Mouse (Mus musculus) liver, embryonic 14.5 days (tissue): ENCODE data around the gene Zranb1. TPM values are rescaled to one million over a fixed set of nuclear protein-coding genes. Genes with fewer than 3 reads are reported as not detected.

Source experiments
- ATAC-seq: fragments of 200-750 bp; cut with Nextera tagmentation; 2 replicates; pipeline ENCODE4 v1.8.0; 2017; ENCODE audit warnings: moderate number of reproducible peaks, mild to moderate bottlenecking, moderate library complexity; ENCODE audit not compliant: insufficient read depth
- DNase-seq, 3 experiments: peaks; one replicate each; pipeline ENCODE4 v3.0.0-alpha.2; 2012 to 2013; ENCODE audit warnings: low read depth in 3 of 3, low spot score in 3 of 3
- H3K27ac ChIP-seq: fragments of 300-500 bp; sonication (generic); 2 replicates; pipeline ENCODE4 v1.5.1; 2014; ENCODE audit warnings: moderate library complexity, mild to moderate bottlenecking, control low read depth, inconsistent platforms
- H3K27me3 ChIP-seq: fragments of 300-500 bp; sonication (generic); 2 replicates; pipeline ENCODE4 v1.6.1; 2014; ENCODE audit warnings: mild to moderate bottlenecking, low read length, moderate library complexity; ENCODE audit not compliant: control insufficient read depth, insufficient read depth
- H3K36me3 ChIP-seq: fragments of 300-500 bp; sonication (generic); replicated peaks from 2 replicates; pipeline ENCODE4 v1.6.1; 2014; ENCODE audit warnings: low read depth; ENCODE audit not compliant: control insufficient read depth, insufficient read depth
- H3K4me1 ChIP-seq, 2 experiments: fragments of 200-500 bp in 1 of 2; fragments of 300-500 bp in 1 of 2; sonication (generic) in 1 of 2; replicated peaks; 2 replicates each; pipeline ENCODE4 v1.6.1; 2012 to 2014; ENCODE audit warnings: antibody characterized with exemption in 1 of 2, inconsistent platforms in 1 of 2, low read length in 1 of 2; ENCODE audit not compliant: control insufficient read depth in 2 of 2, insufficient read depth in 2 of 2
- H3K4me2 ChIP-seq: fragments of 300-500 bp; sonication (generic); 2 replicates; pipeline ENCODE4 v1.6.1; 2014; ENCODE audit warnings: low read depth, mild to moderate bottlenecking, control low read depth, moderate library complexity
- H3K4me3 ChIP-seq, 2 experiments: fragments of 200-500 bp in 1 of 2; fragments of 300-500 bp in 1 of 2; sonication (generic) in 1 of 2; 2 replicates each; pipeline ENCODE4 v1.5.1; 2012 to 2014; ENCODE audit warnings: low read depth in 2 of 2, low read length in 2 of 2, mild to moderate bottlenecking in 2 of 2, control low read depth in 1 of 2, inconsistent platforms in 1 of 2, moderate library complexity in 1 of 2; ENCODE audit not compliant: insufficient read depth in 1 of 2
- H3K9ac ChIP-seq: fragments of 300-500 bp; sonication (generic); replicated peaks from 2 replicates; pipeline ENCODE4 v1.6.1; 2014; ENCODE audit warnings: mild to moderate bottlenecking, control low read depth, moderate library complexity
- H3K9me3 ChIP-seq: fragments of 300-500 bp; sonication (generic); 2 replicates; pipeline ENCODE4 v1.6.1; 2016; ENCODE audit warnings: low read length, mixed read lengths; ENCODE audit not compliant: control insufficient read depth
- CTCF ChIP-seq: IDR thresholded peaks from 2 replicates; pipeline ENCODE4 v1.5.1; 2016; ENCODE audit warnings: antibody characterized with exemption, low read depth, control low read depth
- EP300 ChIP-seq: IDR thresholded peaks from 2 replicates; pipeline ENCODE4 v1.6.1; 2016; ENCODE audit warnings: antibody characterized with exemption, low read depth
- WGBS: fragments of 180-500 bp; shearing (Covaris S2); extraction: QIAGEN DNeasy Blood & Tissue Kit; methylation state at CpG from one replicate; pipeline ENCODE4 v1.1.7; 2014; ENCODE audit not compliant: insufficient replicate concordance; 5-methylcytosine and 5-hydroxymethylcytosine counted together
- polyA plus RNA-seq, 2 experiments: library from polyadenylated mRNA; depleted of rRNA in 1 of 2; stranded (reverse) in 1 of 2; unstranded in 1 of 2; fragments of >200 nt; fragmentation: Nextera tagmentation in 1 of 2; extraction: Ambion mirVana in 1 of 2; gene quantifications; 2 replicates each; pipeline versions ENCODE4 v1.2.1 to v1.2.3; 2012 to 2014

Zranb1 gene
- polyA plus RNA-seq, 2 experiments, result 6.0 to 7.6 TPM

DNA sequence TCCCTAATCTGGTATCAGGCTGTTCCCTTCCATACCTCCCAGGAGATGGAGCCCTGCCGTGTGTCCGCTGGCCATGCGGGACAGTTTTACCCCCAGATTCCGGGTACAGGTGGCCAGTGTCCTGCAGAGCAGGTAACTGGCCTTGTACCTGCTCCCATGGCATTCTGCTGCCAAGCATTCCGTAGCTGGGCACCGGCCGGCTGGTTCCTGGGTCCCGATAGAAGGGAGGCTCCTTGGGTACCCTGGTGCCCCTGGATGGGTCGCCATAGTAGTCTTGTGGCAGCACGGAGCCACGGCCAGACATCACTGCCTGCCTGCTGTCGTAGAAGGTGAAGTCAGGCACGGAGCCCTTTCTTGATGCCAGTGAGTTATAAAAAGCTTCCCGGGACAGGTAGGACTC lies 83.7 kb downstream of the Zranb1 start:
- TF ChIP-seq CTCF (no peak), EP300 (no peak)
- Histone ChIP-seq H3K4me2 (no peak overlapping the region), H3K9me3 (no peaks in the 10 kb centered on the region), H3K4me3 (no peak overlapping the region), H3K9ac (no peak overlapping the region), H3K4me1 (peaks cover 0 to 3% of the 10 kb centered on the region in 2 experiments; a peak in 1 of 4 replicates), H3K36me3 (no peaks in the 10 kb centered on the region), H3K27me3 (no peaks in the 10 kb centered on the region), H3K27ac (no peak overlapping the region)
- 84% methylated on average over 14 of the region's 14 CpGs for WGBS
- ATAC-seq (no peak), DNase-seq (no peak)

DNA sequence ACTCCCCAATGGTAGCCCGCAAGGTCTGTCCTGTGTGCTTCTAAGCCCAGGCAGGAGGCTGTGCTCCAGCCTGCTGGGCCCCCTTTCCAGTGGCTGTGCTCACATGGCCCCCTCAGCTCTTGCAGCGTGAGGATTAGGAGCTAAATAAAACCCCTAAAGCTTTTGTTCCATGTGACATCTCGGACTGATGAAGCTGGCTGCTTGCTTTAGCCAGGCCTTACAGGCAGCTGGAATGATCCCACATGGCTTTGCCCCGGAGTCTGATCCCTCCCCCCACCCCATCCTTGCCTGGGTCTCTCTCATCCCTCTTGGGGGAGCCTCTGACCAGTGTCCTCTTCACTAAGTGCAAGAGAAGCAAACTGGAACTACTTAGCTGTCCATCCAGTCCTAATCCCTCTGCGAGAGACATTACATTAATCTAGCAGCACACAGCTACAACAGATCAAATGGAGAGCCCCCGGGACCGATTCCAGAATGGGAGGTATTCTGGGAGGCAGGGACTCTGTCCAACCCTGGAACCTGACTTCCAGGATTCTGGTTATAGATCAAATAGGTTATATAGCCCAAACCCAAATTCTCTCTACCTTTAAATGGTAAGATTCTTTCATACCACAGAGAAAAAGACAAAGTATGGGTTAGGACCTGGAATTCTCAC lies 84.6 kb downstream of the Zranb1 start:
- H3K4me3 ChIP-seq, result no peak overlapping the region
- no peak for TF ChIP-seq EP300
- TF ChIP-seq CTCF, result no peak
- no peak overlapping the region for H3K9ac ChIP-seq
- no peaks in the 10 kb centered on the region for H3K9me3 ChIP-seq
- DNase-seq, result no peak
- H3K4me1 ChIP-seq, result peaks cover 0 to 3% of the 10 kb centered on the region in 2 experiments; a peak in 1 of 4 replicates
- no peak for ATAC-seq
- H3K4me2 ChIP-seq, result no peak overlapping the region
- H3K36me3 ChIP-seq, result no peaks in the 10 kb centered on the region
- 72% methylated on average over 7 of the region's 7 CpGs for WGBS
- H3K27ac ChIP-seq, result no peak overlapping the region
- H3K27me3 ChIP-seq, result no peaks in the 10 kb centered on the region

DNA sequence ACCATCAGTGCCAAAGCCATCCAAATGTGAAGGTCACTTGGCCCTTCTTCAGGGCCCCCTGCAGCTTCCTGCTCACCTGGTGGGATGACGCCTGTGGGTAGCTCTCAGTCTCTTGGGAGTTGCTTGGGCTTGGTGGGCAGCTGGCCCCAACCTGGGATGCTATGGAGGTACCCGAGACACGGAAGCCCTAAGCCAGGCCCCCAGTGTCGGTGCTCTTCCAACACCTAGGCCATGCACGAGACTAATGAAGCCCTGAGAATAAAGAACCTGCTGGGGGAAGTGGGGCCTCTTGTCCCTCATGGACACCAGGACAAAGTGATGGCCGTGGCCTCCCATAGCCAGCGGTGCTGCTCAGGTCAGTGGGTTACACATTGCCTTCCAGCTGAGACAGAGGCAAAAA lies 88.0 kb downstream of the Zranb1 start:
- H3K4me3 ChIP-seq, result no peak overlapping the region
- no peak for TF ChIP-seq EP300
- no peak for TF ChIP-seq CTCF
- H3K27ac ChIP-seq, result no peak overlapping the region
- no peaks in the 10 kb centered on the region for H3K27me3 ChIP-seq
- no peak overlapping the region for H3K9ac ChIP-seq
- DNase-seq (no peak), ATAC-seq (no peak)
- no peak overlapping the region for H3K4me2 ChIP-seq
- H3K9me3 ChIP-seq, result no peaks in the 10 kb centered on the region
- no peaks in the 10 kb centered on the region for H3K36me3 ChIP-seq
- 68% methylated on average over 7 of the region's 7 CpGs for WGBS
- H3K4me1 ChIP-seq, result no peaks in the 10 kb centered on the region

DNA sequence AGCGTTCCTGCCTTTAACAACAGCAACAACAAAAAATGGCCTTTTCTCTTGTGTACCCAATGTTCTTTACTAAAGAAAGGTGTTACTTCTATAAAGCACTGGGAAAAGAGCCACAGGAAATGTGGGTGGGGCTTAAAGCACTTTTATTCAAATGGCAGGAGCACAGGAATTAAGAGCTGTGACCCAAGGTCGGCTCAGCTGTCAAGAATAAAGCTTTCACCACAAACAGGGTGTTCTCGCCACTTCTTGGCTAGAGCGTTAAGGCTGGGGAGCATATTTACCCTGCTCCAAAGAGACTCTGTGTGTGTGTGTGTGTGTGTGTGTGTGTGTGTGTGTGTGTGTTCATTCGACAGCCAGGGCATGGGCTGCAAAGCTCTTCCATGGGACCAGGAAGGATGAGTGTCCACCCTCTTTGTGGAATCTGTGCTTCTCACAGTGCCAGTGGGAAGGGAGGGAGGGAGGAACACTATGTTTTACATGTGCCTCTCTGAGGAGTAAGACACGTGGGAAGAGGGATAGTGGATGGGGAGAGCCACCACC lies 88.6 kb downstream of the Zranb1 start:
- Histone ChIP-seq H3K27ac (no peak overlapping the region), H3K27me3 (no peaks in the 10 kb centered on the region), H3K9ac (no peak overlapping the region), H3K4me1 (no peaks in the 10 kb centered on the region), H3K4me3 (no peak overlapping the region), H3K36me3 (no peaks in the 10 kb centered on the region), H3K9me3 (no peaks in the 10 kb centered on the region), H3K4me2 (no peak overlapping the region)
- 56% methylated on average over 6 of the region's 6 CpGs for WGBS
- TF ChIP-seq CTCF, result no peak
- DNase-seq (no peak), ATAC-seq (no peak)

DNA sequence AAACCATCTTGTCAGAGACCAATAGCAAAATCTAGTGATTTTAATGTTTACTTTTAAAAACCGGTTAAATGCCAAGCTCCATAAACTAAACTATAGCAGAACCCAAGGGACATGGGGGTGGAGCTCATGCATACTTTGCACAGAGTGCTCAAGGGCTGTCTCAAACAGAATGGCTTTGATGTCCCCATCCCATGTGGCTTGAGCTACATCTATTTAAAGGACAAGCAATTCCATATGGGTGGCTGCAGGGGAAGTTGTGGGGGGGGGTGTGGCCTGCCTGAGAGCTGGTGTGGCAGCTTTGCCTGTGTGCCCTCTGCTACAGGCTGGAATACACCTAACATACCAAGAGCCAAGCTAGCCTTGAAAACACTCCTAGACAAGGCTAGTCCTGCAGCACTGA lies 93.8 kb downstream of the Zranb1 start:
- H3K27ac ChIP-seq, result no peak overlapping the region
- no peak for DNase-seq
- H3K9me3 ChIP-seq, result no peaks in the 10 kb centered on the region
- 71% methylated on average over 1 of the region's 1 CpGs for WGBS
- H3K27me3 ChIP-seq, result no peaks in the 10 kb centered on the region
- ATAC-seq, result no peak
- no peaks in the 10 kb centered on the region for H3K36me3 ChIP-seq
- H3K4me1 ChIP-seq, result peaks cover 0 to 12% of the 10 kb centered on the region in 2 experiments; a peak in 1 of 4 replicates
- H3K9ac ChIP-seq, result no peak overlapping the region
- no peak overlapping the region for H3K4me2 ChIP-seq
- TF ChIP-seq EP300 (no peak), CTCF (no peak)
- no peak overlapping the region for H3K4me3 ChIP-seq
